Mouse (Mus musculus): ENCODE data around the gene Rxylt1. TPM values are rescaled to one million over a fixed set of nuclear protein-coding genes. Genes with fewer than 3 reads are reported as not detected.

Gene Rxylt1
- 36.3 and 63.2 TPM in 2 replicates for polyA plus RNA-seq (2012; ENCODE audit: insufficient read depth, insufficient read length, missing spikeins)

GRCm38 (mm10) chr10:122096980-122097844 is at the start of gene Rxylt1:
TSS of gene Rxylt1 (minus strand) at chr10:122097371.
- Histone ChIP-seq H3K4me3 (ENCODE audit: insufficient read depth, low read depth, low read length) (peak within 1 kb of the TSS; percentile 69), H3K27ac (replicated peaks; ENCODE audit: low read depth, low read length) (peak within 1 kb of the TSS; percentile 6), H3K4me1 (ENCODE audit: control insufficient read depth, insufficient read depth, insufficient read length, low read length) (no peaks in the 10 kb centered on the region)

- Histone ChIP-seq H3K27ac (replicated peaks; ENCODE audit: low read depth, low read length) (no peak overlapping the region), H3K4me3 (ENCODE audit: insufficient read depth, low read depth, low read length) (no peak overlapping the region)
Observed at GRCm38 (mm10) chr10:122121290-122121970, 24.3 kb upstream of the Rxylt1 start.

GRCm38 (mm10) chr10:122120500-122121289 is 23.5 kb upstream of the Rxylt1 start:
- Histone ChIP-seq H3K27ac (replicated peaks; ENCODE audit: low read depth, low read length) (no peak overlapping the region), H3K4me1 (ENCODE audit: control insufficient read depth, insufficient read depth, insufficient read length, low read length) (no peaks in the 10 kb centered on the region), H3K4me3 (ENCODE audit: insufficient read depth, low read depth, low read length) (no peak overlapping the region)

More at GRCm38 (mm10) chr10:122121290-122121970, 24.3 kb upstream of the Rxylt1 start:
- H3K4me1 ChIP-seq (ENCODE audit: control insufficient read depth, insufficient read depth, insufficient read length, low read length): no peaks in the 10 kb centered on the region

- no peaks in the 10 kb centered on the region for H3K4me1 ChIP-seq (ENCODE audit: control insufficient read depth, insufficient read depth, insufficient read length, low read length)
- no peak overlapping the region for H3K4me3 ChIP-seq (ENCODE audit: insufficient read depth, low read depth, low read length)
- H3K27ac ChIP-seq (replicated peaks; ENCODE audit: low read depth, low read length): no peak overlapping the region
Observed at GRCm38 (mm10) chr10:122119451-122119850, 22.3 kb upstream of the Rxylt1 start.

- H3K4me1 ChIP-seq (ENCODE audit: control insufficient read depth, insufficient read depth, insufficient read length, low read length): no peaks in the 10 kb centered on the region
- no peak overlapping the region for H3K27ac ChIP-seq (replicated peaks; ENCODE audit: low read depth, low read length)
- H3K4me3 ChIP-seq (ENCODE audit: insufficient read depth, low read depth, low read length): no peak overlapping the region
Observed at GRCm38 (mm10) chr10:122116636-122117035, 19.5 kb upstream of the Rxylt1 start.

GRCm38 (mm10) chr10:122106633-122107028 is 9.5 kb upstream of the Rxylt1 start:
- H3K4me1 ChIP-seq (ENCODE audit: control insufficient read depth, insufficient read depth, insufficient read length, low read length): no peaks in the 10 kb centered on the region
- no peak overlapping the region for H3K4me3 ChIP-seq (ENCODE audit: insufficient read depth, low read depth, low read length)
- no peak overlapping the region for H3K27ac ChIP-seq (replicated peaks; ENCODE audit: low read depth, low read length)

GRCm38 (mm10) chr10:122105889-122106632 is 8.9 kb upstream of the Rxylt1 start:
- Histone ChIP-seq H3K4me1 (ENCODE audit: control insufficient read depth, insufficient read depth, insufficient read length, low read length) (no peaks in the 10 kb centered on the region), H3K4me3 (ENCODE audit: insufficient read depth, low read depth, low read length) (no peak overlapping the region), H3K27ac (replicated peaks; ENCODE audit: low read depth, low read length) (no peak overlapping the region)

- Histone ChIP-seq H3K27ac (replicated peaks; ENCODE audit: low read depth, low read length) (no peak overlapping the region), H3K4me3 (ENCODE audit: insufficient read depth, low read depth, low read length) (no peak overlapping the region), H3K4me1 (ENCODE audit: control insufficient read depth, insufficient read depth, insufficient read length, low read length) (no peaks in the 10 kb centered on the region)
Observed at GRCm38 (mm10) chr10:122105407-122105806, 8.2 kb upstream of the Rxylt1 start.

GRCm38 (mm10) chr10:122102675-122103074 is 5.5 kb upstream of the Rxylt1 start:
- Histone ChIP-seq H3K27ac (replicated peaks; ENCODE audit: low read depth, low read length) (no peak overlapping the region), H3K4me3 (ENCODE audit: insufficient read depth, low read depth, low read length) (no peak overlapping the region)

GRCm38 (mm10) chr10:122096462-122096979 is 650 bp downstream of the Rxylt1 start:
- Histone ChIP-seq H3K4me1 (ENCODE audit: control insufficient read depth, insufficient read depth, insufficient read length, low read length) (no peaks in the 10 kb centered on the region), H3K27ac (replicated peaks; ENCODE audit: low read depth, low read length) (no peak overlapping the region; the same call in 1 of the 2 replicates)

More at GRCm38 (mm10) chr10:122102675-122103074, 5.5 kb upstream of the Rxylt1 start:
- H3K4me1 ChIP-seq (ENCODE audit: control insufficient read depth, insufficient read depth, insufficient read length, low read length): no peaks in the 10 kb centered on the region

GRCm38 (mm10) chr10:122090472-122090871 is 6.7 kb downstream of the Rxylt1 start:
- no peaks in the 10 kb centered on the region for H3K4me1 ChIP-seq (ENCODE audit: control insufficient read depth, insufficient read depth, insufficient read length, low read length)
- H3K27ac ChIP-seq (replicated peaks; ENCODE audit: low read depth, low read length): no peak overlapping the region
- H3K4me3 ChIP-seq (ENCODE audit: insufficient read depth, low read depth, low read length): no peak overlapping the region

More at GRCm38 (mm10) chr10:122096462-122096979, 650 bp downstream of the Rxylt1 start:
- H3K4me3 ChIP-seq (ENCODE audit: insufficient read depth, low read depth, low read length): peak overlapping the region; percentile 69

GRCm38 (mm10) chr10:122081352-122081751 is 15.8 kb downstream of the Rxylt1 start:
- H3K4me3 ChIP-seq (ENCODE audit: insufficient read depth, low read depth, low read length): no peak overlapping the region
- no peak overlapping the region for H3K27ac ChIP-seq (replicated peaks; ENCODE audit: low read depth, low read length)
- H3K4me1 ChIP-seq (ENCODE audit: control insufficient read depth, insufficient read depth, insufficient read length, low read length): no peaks in the 10 kb centered on the region

- Histone ChIP-seq H3K4me1 (ENCODE audit: control insufficient read depth, insufficient read depth, insufficient read length, low read length) (no peaks in the 10 kb centered on the region), H3K4me3 (ENCODE audit: insufficient read depth, low read depth, low read length) (no peak overlapping the region), H3K27ac (replicated peaks; ENCODE audit: low read depth, low read length) (no peak overlapping the region)
Observed at GRCm38 (mm10) chr10:122069153-122069552, 28.0 kb downstream of the Rxylt1 start.

GRCm38 (mm10) chr10:122055826-122056225 is 41.3 kb downstream of the Rxylt1 start:
- H3K27ac ChIP-seq (replicated peaks; ENCODE audit: low read depth, low read length): no peak overlapping the region
- H3K4me3 ChIP-seq (ENCODE audit: insufficient read depth, low read depth, low read length): no peak overlapping the region
- no peaks in the 10 kb centered on the region for H3K4me1 ChIP-seq (ENCODE audit: control insufficient read depth, insufficient read depth, insufficient read length, low read length)
